16 mouse cellular contexts compared by ENCODE assay signal in genomic region chr5:92446736-92447135, GRCm38 (mm10).
"Had no signal": no experiment of that assay in that cellular context is flagged by ENCODE, and none has a peak within 500 bp of the region (broad histone marks: within the 10 kb centered on the region; RNA-seq: fewer than 3 reads in every experiment).

No protein-coding gene starts in this region.

- H3K27me3 ChIP-seq: neural tube, embryonic 13.5 days; neural tube, embryonic 15.5 days; stomach, embryonic 15.5 days had no signal

- H3K4me1 ChIP-seq: neural tube, embryonic 13.5 days; neural tube, embryonic 15.5 days; stomach, embryonic 15.5 days had no signal

- H3K4me3 ChIP-seq: neural tube, embryonic 13.5 days; neural tube, embryonic 15.5 days; stomach, embryonic 15.5 days had no signal

- DNase-seq: retina, postnatal 1 day; right cerebral cortex, adult 18-20 months; right cerebral cortex, postnatal 14 days; right cerebral cortex, postnatal 25 days; right cerebral cortex, postnatal 4 days; spleen, adult 18-20 months; thymus, adult 18-20 months; thymus, adult 2 months; thymus, postnatal 14 days; thymus, postnatal 25 days; thymus, postnatal 36 days; thymus, postnatal 4 days had no signal

- H3K27ac ChIP-seq: neural tube, embryonic 13.5 days; neural tube, embryonic 15.5 days; stomach, embryonic 15.5 days; stomach, postnatal 0 days had no signal

- H3K9me3 ChIP-seq: neural tube, embryonic 13.5 days; neural tube, embryonic 15.5 days; stomach, embryonic 15.5 days had no signal
